Mouse (Mus musculus): ENCODE measurements at regions not wholly inside any gene's neighbourhood (a gene's known extent, or its start where the extent isn't known, plus 50 kb on each side); places are given as distances from the start of the nearest gene placed in this dataset.

- TF ChIP-seq CTCF (IDR thresholded peaks at IDR 0.05) (no peak), EP300 (IDR thresholded peaks at IDR 0.05; ENCODE audit: insufficient read depth, low read depth, low read length) (no peak), POLR2A (IDR thresholded peaks at IDR 0.05; ENCODE audit: insufficient read depth, low read depth, low read length) (no peak)
- 75% methylated on average over 6 of the region's 6 CpGs for WGBS
Measured at GRCm38 (mm10) chr12:90810666-90811065, 72.4 kb upstream of the Dio2 start.

GRCm38 (mm10) chr12:90790562-90790961 lies 52.3 kb upstream of the Dio2 start:
- TF ChIP-seq CTCF (IDR thresholded peaks at IDR 0.05) (no peak), EP300 (IDR thresholded peaks at IDR 0.05; ENCODE audit: insufficient read depth, low read depth, low read length) (no peak), POLR2A (IDR thresholded peaks at IDR 0.05; ENCODE audit: insufficient read depth, low read depth, low read length) (no peak)
- WGBS, result 93% methylated on average over 2 of the region's 2 CpGs
- Histone ChIP-seq H3K4me1 (ENCODE audit: control insufficient read depth, insufficient read depth, low read length) (no peaks in the 10 kb centered on the region), H3K36me3 (ENCODE audit: control insufficient read depth, insufficient read depth, low read length) (no peaks in the 10 kb centered on the region), H3K4me3 (no peak overlapping the region), H3K9ac (ENCODE audit: low read depth, low read length) (no peak overlapping the region), H3K27me3 (ENCODE audit: control insufficient read depth, insufficient read depth, low read length) (no peaks in the 10 kb centered on the region), H3K27ac (no peak overlapping the region), H3K79me2 (replicated peaks; ENCODE audit: control insufficient read depth, insufficient read depth, low read length) (no peaks in the 10 kb centered on the region)
- no peak for DNase-seq
- intact Hi-C loops (cut with DNase I), result no loop called here

More at GRCm38 (mm10) chr12:90810666-90811065, 72.4 kb upstream of the Dio2 start:
- no peaks in the 10 kb centered on the region for H3K27me3 ChIP-seq (ENCODE audit: control insufficient read depth, insufficient read depth, low read length)
- intact Hi-C loops (cut with DNase I), result loop anchor here (10.0 kb wide), 1 partner anchor 274 kb away; no protein-coding TSS in a partner anchor
- no peaks in the 10 kb centered on the region for H3K36me3 ChIP-seq (ENCODE audit: control insufficient read depth, insufficient read depth, low read length)
- H3K4me1 ChIP-seq (ENCODE audit: control insufficient read depth, insufficient read depth, low read length), result no peaks in the 10 kb centered on the region
- H3K4me3 ChIP-seq, result no peak overlapping the region
- H3K9ac ChIP-seq (ENCODE audit: low read depth, low read length), result no peak overlapping the region
- no peaks in the 10 kb centered on the region for H3K79me2 ChIP-seq (replicated peaks; ENCODE audit: control insufficient read depth, insufficient read depth, low read length)
- H3K27ac ChIP-seq, result no peak overlapping the region
- DNase-seq, result no peak
